Mouse (Mus musculus): Measurements from ENCODE around the gene Mepce.

GRCm38 (mm10) chr5:137742836-137743235 is 44.6 kb downstream of the Mepce start:
- TF ChIP-seq CTCF (IDR thresholded peaks at IDR 0.05; ENCODE audit: low read depth, low read length) (no peak), POLR2A (IDR thresholded peaks at IDR 0.05; ENCODE audit: extremely low read depth, insufficient read depth, low read length) (no peak)

Measured in liver, adult 2 months (tissue).